Comparison of ENCODE assay signal across 25 mouse cellular contexts in the genomic region with DNA sequence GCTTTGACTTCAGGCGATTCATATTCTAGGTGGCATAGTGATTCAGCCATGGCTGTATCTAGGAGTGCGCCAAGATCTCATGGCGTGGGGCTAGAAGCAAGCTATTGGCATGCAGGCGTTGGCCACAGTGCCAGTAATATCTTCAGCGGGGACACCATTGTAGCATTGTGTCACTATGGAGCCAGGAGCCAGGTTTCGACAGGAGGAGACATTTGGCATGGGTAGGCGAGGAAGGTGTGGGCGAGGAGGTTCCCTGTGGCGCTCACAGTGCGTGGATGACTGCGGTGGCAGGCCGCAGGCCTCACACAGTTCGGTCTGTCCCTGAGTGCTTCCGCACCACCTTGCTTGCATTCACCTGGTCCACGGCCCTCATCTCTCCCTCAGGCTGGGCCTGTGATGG. TPM values are rescaled to one million over a fixed set of nuclear protein-coding genes. Genes with fewer than 3 reads are reported as not detected.
DNase-seq lines count a peak whose midpoint lies in the region; ATAC-seq and TF ChIP-seq lines count a peak whose summit lies in the region.
"Had no signal": no experiment of that assay in that cellular context is flagged by ENCODE, and none has a peak within 500 bp of the region (broad histone marks: within the 10 kb centered on the region; RNA-seq: fewer than 3 reads in every experiment).

No protein-coding gene starts in this region.

- DNase-seq in cerebellum, postnatal 4 days (ENCODE audit: low spot score in 2 of 2): no peak
- peak; percentile 25 to 43 for DNase-seq in left cerebral cortex, adult 18-20 months (ENCODE audit: low spot score in 2 of 2)
- no peak for DNase-seq in left cerebral cortex, postnatal 10 days (ENCODE audit: extremely low spot score in 1 of 2, low spot score in 2 of 2)
- DNase-seq in cerebellum, adult 2 months: peak; percentile 93 to 97
- peak; percentile 94 for DNase-seq in cerebellum, postnatal 25 days
- no peak for DNase-seq in kidney, adult 18-20 months
- no peak for DNase-seq in ovary, adult 18-20 months (ENCODE audit: low spot score)
- DNase-seq: adrenal gland, postnatal 36 days; gastrocnemius, adult 2 months; kidney, adult 9 months; kidney, postnatal 25 days; liver; lung, postnatal 36 days; right cerebral cortex, postnatal 25 days; thymus, postnatal 14 days had no signal

- ATAC-seq in cerebellum, adult (ENCODE audit: insufficient number of reproducible peaks, low FRiP score, low TSS enrichment): peak; percentile 75; the same call in 1 of the 2 replicates
- ATAC-seq: hindbrain, embryonic 16.5 days; intestine, embryonic 15.5 days; midbrain, embryonic 13.5 days had no signal

- WGBS in cerebellum, adult 2 months: 7% methylated on average over 15 of the region's 15 CpGs

- H3K4me1 ChIP-seq in cerebellum, adult 2 months (ENCODE audit: control insufficient read depth, insufficient read depth, low read length): peaks cover 57% of the 10 kb centered on the region
- H3K4me1 ChIP-seq: embryonic facial prominence, embryonic 12.5 days; forebrain, embryonic 12.5 days; hindbrain, embryonic 10.5 days; intestine, embryonic 15.5 days; liver, embryonic 15.5 days; lung, embryonic 15.5 days; midbrain, embryonic 13.5 days had no signal

- no peak for TF ChIP-seq POLR2A in cerebellum, adult 2 months (IDR thresholded peaks at IDR 0.05; ENCODE audit: borderline replicate concordance, insufficient read depth, low read length)

- no peak overlapping the region for H3K4me3 ChIP-seq in cerebellum, adult 2 months (replicated peaks; ENCODE audit: insufficient read depth, low read depth, low read length)
- H3K4me3 ChIP-seq: embryonic facial prominence, embryonic 12.5 days; forebrain, embryonic 12.5 days; gastrocnemius, adult 2 months; hindbrain, embryonic 10.5 days; intestine, embryonic 15.5 days; liver, embryonic 15.5 days; lung, embryonic 15.5 days; megakaryocyte, embryonic 14.5 days; midbrain, embryonic 13.5 days had no signal

- H3K27me3 ChIP-seq in cerebellum, adult 2 months (ENCODE audit: control insufficient read depth, insufficient read depth, low read length): no peaks in the 10 kb centered on the region
- H3K27me3 ChIP-seq: embryonic facial prominence, embryonic 12.5 days; forebrain, embryonic 12.5 days; intestine, embryonic 15.5 days; liver, embryonic 15.5 days; lung, embryonic 15.5 days; midbrain, embryonic 13.5 days had no signal

- H3K27ac ChIP-seq in cerebellum, adult 2 months (ENCODE audit: insufficient read depth, low read length): peak overlapping the region; percentile 84
- H3K27ac ChIP-seq: embryonic facial prominence, embryonic 12.5 days; forebrain, embryonic 12.5 days; gastrocnemius, adult 2 months; hindbrain, embryonic 10.5 days; intestine, embryonic 15.5 days; liver, embryonic 15.5 days; lung, embryonic 15.5 days; midbrain, embryonic 13.5 days had no signal

- 0 out of 2 replicates have a peak, but pooled peaks have one; percentile 12 for TF ChIP-seq CTCF in cerebellum, adult 2 months (IDR thresholded peaks at IDR 0.05; ENCODE audit: borderline replicate concordance, insufficient read depth, low read depth, low read length)

- intact Hi-C loops in left cerebral cortex, postnatal 10 days (cut with DNase I): no loop called here

RNA-seq across cellular contexts. Expression of gene Ccdc92, which starts 27.0 kb away (rescaled TPM):
- total RNA-seq in left cerebral cortex, adult 18-20 months (2021): 10 to 100 TPM; 89.4 to 91.9 TPM
- total RNA-seq in left cerebral cortex, postnatal 10 days (2021): 10 to 100 TPM; 38.7 to 43.3 TPM
- polyA plus RNA-seq in cerebellum, adult 2 months (2012; rRNA removed): 183 and 200 TPM in 2 replicates

RNA-seq across cellular contexts. Expression of gene Zfp664, which starts 27.3 kb away (rescaled TPM):
- total RNA-seq in left cerebral cortex, adult 18-20 months (2021): 10 to 100 TPM; 68.5 to 72.7 TPM
- total RNA-seq in left cerebral cortex, postnatal 10 days (2021): 10 to 100 TPM; 46.4 to 49.7 TPM
- polyA plus RNA-seq in cerebellum, adult 2 months (2012; rRNA removed): 67.2 and 72.9 TPM in 2 replicates

Comparison
In these comparisons a context has a peak if more than half of its experiments do, and no peak if none do; other contexts are left out.
1. DNase-seq: peak in left cerebral cortex, adult 18-20 months (2 of 2), cerebellum, adult 2 months (2 of 2) and cerebellum, postnatal 25 days (2 of 2); none in cerebellum, postnatal 4 days (0 of 2), left cerebral cortex, postnatal 10 days (0 of 2), kidney, adult 18-20 months (single experiment) and ovary, adult 18-20 months (single experiment).